Mouse (Mus musculus) embryonic fibroblast, embryonic 13.5 days (primary cell): ENCODE data around the gene Cdhr3. TPM values are rescaled to one million over a fixed set of nuclear protein-coding genes. Genes with fewer than 3 reads are reported as not detected.

Source experiments
- H3K27ac ChIP-seq: 2 replicates; pipeline ENCODE4 v1.5.1; 2012; ENCODE audit warnings: low read length, control low read depth, inconsistent platforms; ENCODE audit not compliant: insufficient read depth
- H3K4me1 ChIP-seq: 2 replicates; pipeline ENCODE4 v1.6.1; 2011; ENCODE audit warnings: low read length; ENCODE audit not compliant: control insufficient read depth, insufficient read depth
- H3K4me3 ChIP-seq: 2 replicates; pipeline ENCODE4 v1.5.1; 2011; ENCODE audit warnings: mild to moderate bottlenecking, control low read depth, low read length; ENCODE audit not compliant: insufficient read depth
- CTCF ChIP-seq: IDR thresholded peaks from 2 replicates; pipeline ENCODE4 v1.5.1; 2011; ENCODE audit warnings: mild to moderate bottlenecking, control low read depth, low read length, moderate library complexity, borderline replicate concordance; ENCODE audit not compliant: insufficient read depth
- POLR2A ChIP-seq: IDR thresholded peaks from 2 replicates; pipeline ENCODE4 v1.6.1; 2011; ENCODE audit warnings: low read depth, mild to moderate bottlenecking, control low read depth, low read length, moderate library complexity
- polyA plus RNA-seq: library from polyadenylated mRNA; stranded (reverse); fragments of >200 nt; gene quantifications from 2 replicates; pipeline ENCODE4 v1.2.4, GENCODE M21; 2011; ENCODE audit warnings: low read depth; ENCODE audit not compliant: missing spikeins, insufficient read length

The Cdhr3 gene
- polyA plus RNA-seq, 1 experiment: not detected

DNA sequence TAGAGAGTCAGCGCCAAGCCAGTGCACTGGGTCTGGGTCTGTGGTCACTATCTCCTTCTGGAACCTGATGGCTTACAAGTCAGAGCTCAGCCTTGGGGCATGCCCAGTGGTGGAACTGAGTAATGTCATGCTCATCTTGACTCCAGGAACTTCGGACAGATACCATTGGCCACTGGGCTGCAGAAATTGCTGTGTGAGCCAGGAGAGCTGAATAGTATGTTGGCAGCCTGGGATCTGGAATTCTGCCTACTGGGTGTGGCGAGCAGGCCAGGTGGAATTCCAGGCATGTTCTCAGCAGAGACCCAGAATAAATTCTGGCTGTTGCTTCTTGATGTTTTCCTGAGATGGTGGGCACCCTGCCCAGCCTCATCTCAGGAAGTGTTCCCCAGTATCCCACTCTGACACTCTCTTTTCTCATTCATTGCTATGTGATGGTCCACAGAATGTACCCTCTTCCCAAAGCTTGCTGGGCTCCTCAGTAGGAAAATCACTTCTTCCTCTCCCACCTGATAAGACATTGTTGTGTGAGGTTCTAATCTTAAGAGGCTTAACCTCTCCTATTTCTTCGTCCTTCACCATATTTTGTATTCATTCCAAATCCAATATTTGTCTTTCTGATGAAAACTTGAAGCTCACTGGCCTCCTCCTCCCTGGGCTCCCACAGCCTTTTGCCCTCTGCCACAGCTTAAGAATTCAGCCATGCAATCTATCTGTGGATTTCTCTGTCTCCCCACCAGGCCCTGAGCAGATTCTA, 97.4 kb downstream of the Cdhr3 start:
- Histone ChIP-seq H3K4me3 (no peak overlapping the region), H3K4me1 (no peaks in the 10 kb centered on the region), H3K27ac (no peak overlapping the region)
- no peak for TF ChIP-seq POLR2A
- TF ChIP-seq CTCF: no peak

DNA sequence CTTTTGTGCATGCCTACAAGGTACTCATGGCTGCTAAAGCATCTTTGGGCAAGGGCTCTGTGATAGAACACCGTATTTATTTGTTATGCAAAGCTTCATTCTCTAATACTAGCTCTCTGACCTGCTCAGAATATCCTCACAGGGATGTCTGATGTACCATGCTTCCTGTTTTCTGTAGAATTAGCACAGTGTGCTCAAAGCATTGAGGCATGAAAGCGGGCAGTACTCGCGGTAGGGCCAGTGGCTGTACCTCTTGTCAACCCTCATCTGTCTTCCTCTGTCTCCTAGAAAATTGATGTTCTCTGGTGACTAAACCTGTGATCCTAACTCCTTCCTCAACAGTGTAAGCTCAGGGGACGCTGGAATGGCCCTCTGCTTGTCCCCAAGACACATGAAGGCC, 98.6 kb downstream of the Cdhr3 start:
- Histone ChIP-seq H3K4me3 (no peak overlapping the region), H3K4me1 (peaks cover 5% of the 10 kb centered on the region; the same call in 1 of the 2 replicates), H3K27ac (no peak overlapping the region)
- no peak for TF ChIP-seq POLR2A
- no peak for TF ChIP-seq CTCF

DNA sequence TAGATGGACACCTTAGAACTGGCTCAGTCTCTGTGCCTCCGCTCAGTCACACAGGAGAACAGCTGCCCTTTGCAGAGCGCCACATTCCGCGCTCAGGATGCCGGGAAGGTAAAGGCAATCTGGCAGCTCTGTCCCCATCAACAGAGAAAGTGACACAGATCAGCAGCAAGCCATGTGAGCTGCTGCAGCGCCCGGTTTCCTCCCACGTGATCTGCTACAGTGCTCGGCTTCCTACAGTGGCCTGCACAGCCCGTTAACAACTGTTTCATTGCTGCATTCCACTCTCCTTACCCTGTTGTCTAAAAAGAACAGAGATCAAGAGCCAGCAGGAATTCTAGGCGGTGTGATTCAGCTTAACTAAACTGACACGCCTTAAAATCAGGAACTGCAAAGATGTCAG, 102.9 kb downstream of the Cdhr3 start:
- no peak overlapping the region for H3K4me3 ChIP-seq
- no peak overlapping the region for H3K27ac ChIP-seq
- H3K4me1 ChIP-seq: peaks cover 5% of the 10 kb centered on the region; the same call in 1 of the 2 replicates
- TF ChIP-seq POLR2A: no peak
- TF ChIP-seq CTCF: no peak

DNA sequence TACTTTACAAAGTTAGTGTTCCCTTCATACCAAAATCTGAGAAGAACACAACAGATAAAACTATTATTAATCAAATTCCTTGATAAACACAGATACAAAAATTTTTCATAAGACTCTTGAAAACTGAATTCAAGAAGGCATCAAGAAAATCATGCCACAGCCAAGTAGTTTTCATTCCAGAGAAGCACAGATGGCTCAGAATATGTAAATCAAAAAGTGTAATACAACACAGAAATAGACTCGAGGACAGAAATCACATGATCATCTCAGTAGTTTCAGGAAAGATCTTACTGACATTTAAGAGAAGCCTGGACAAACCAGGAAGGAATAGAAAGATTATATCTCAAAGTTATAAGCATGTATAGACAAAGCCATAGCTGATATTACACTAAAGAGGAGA, 106.4 kb downstream of the Cdhr3 start:
- Histone ChIP-seq H3K27ac (no peak overlapping the region), H3K4me1 (peaks cover 5% of the 10 kb centered on the region; the same call in 1 of the 2 replicates), H3K4me3 (no peak overlapping the region)
- TF ChIP-seq POLR2A (no peak), CTCF (no peak)

Other genes with a start within 250 kb of the Cdhr3 start
- 125 and 133 TPM in 2 replicates for gene Sypl, start 139.0 kb downstream of the Cdhr3 start, polyA plus RNA-seq
- 19.5 and 21.0 TPM in 2 replicates for gene Atxn7l1, start 54.8 kb upstream of the Cdhr3 start, polyA plus RNA-seq